In the genomic region with DNA sequence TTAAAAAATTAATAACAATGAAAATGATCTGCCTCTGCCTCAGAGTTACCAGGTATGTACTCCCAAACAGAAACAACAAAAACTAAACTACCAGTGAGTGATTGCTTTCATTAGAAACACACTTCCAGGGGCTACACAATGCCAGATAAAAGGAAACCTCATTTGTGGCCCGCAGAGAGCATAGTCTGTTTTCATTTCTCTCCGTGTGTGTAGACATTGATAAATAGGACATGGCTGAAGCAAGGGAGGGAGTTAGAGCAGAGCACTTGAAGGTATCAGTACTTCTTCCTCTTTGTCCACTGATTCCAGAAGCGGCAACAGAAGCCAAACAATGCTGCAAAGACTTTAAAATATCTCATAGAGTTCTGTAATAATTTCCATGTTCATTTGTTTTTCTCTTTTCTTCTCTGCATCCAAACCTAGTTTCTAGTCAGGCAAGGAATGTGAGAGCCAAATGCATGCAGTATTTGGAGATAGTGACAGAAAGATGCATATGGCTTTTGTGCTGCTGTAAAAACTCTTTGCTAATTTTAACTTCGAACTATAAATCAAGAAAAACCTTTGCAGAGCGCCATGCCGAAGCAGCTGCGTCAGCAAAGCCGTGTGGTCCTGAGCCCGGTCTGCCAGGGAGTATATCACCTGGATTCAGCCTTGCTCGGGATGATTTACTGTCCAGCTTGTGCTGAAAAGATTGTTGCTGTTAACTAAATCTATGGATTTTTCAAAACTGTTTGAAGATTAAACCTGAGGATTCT, we compare ENCODE assay signal across 12 mouse cellular contexts.
DNase-seq lines count a peak whose midpoint lies in the region; ATAC-seq and TF ChIP-seq lines count a peak whose summit lies in the region.
"Had no signal": no experiment of that assay in that cellular context is flagged by ENCODE, and none has a peak within 500 bp of the region (broad histone marks: within the 10 kb centered on the region; RNA-seq: fewer than 3 reads in every experiment).

No protein-coding gene starts in this region.

- no peak overlapping the region for H3K4me3 ChIP-seq in kidney, embryonic 15.5 days (replicated peaks)
- H3K4me3 ChIP-seq in kidney, adult 2 months (ENCODE audit: insufficient read depth, low read depth, low read length): no peak overlapping the region
- 0 out of 2 replicates have a peak overlapping the region, but pooled peaks have one; percentile 3 for H3K4me3 ChIP-seq in hindbrain, embryonic 15.5 days
- H3K4me3 ChIP-seq in neural tube, embryonic 12.5 days: no peak overlapping the region
- H3K4me3 ChIP-seq: heart, adult 2 months had no signal

- H3K9ac ChIP-seq in kidney, embryonic 15.5 days: no peak overlapping the region
- no peak overlapping the region for H3K9ac ChIP-seq in hindbrain, embryonic 15.5 days
- H3K9ac ChIP-seq in neural tube, embryonic 12.5 days: no peak overlapping the region

- H3K4me2 ChIP-seq in kidney, embryonic 15.5 days: peak overlapping the region; percentile 29
- peak overlapping the region; percentile 35 for H3K4me2 ChIP-seq in hindbrain, embryonic 15.5 days
- H3K4me2 ChIP-seq in neural tube, embryonic 12.5 days (replicated peaks): peak overlapping the region; percentile 5

- peaks cover 17% of the 10 kb centered on the region for H3K4me1 ChIP-seq in kidney, embryonic 15.5 days
- H3K4me1 ChIP-seq in kidney, adult 2 months (ENCODE audit: control insufficient read depth, insufficient read depth, low read length): no peaks in the 10 kb centered on the region
- H3K4me1 ChIP-seq in hindbrain, embryonic 15.5 days (replicated peaks): peaks cover 19% of the 10 kb centered on the region
- peaks cover 18% of the 10 kb centered on the region for H3K4me1 ChIP-seq in neural tube, embryonic 12.5 days

- no peaks in the 10 kb centered on the region for H3K27me3 ChIP-seq in kidney, embryonic 15.5 days
- no peaks in the 10 kb centered on the region for H3K27me3 ChIP-seq in kidney, adult 2 months (replicated peaks; ENCODE audit: control insufficient read depth, insufficient read depth, low read length)
- H3K27me3 ChIP-seq in hindbrain, embryonic 15.5 days: no peaks in the 10 kb centered on the region
- no peaks in the 10 kb centered on the region for H3K27me3 ChIP-seq in neural tube, embryonic 12.5 days (replicated peaks)

- peak; percentile 19 to 21 for DNase-seq in adrenal gland, postnatal 36 days
- DNase-seq in adrenal gland, adult 2 months: no peak
- DNase-seq in kidney, adult 2 months: no peak
- DNase-seq in c-Kit-positive CD71-positive TER-119-positive erythroid progenitor cells, embryonic 14.5 days (ENCODE audit: low spot score): no peak
- DNase-seq: cerebellum, adult 2 months; heart, adult 2 months; lung, adult 18-20 months had no signal

- no peak for TF ChIP-seq POLR2A in kidney, adult 2 months (IDR thresholded peaks at IDR 0.05; ENCODE audit: low read depth, low read length)

- no peaks in the 10 kb centered on the region for H3K36me3 ChIP-seq in kidney, embryonic 15.5 days
- H3K36me3 ChIP-seq in kidney, adult 2 months (ENCODE audit: control insufficient read depth, insufficient read depth, low read length): no peaks in the 10 kb centered on the region
- no peaks in the 10 kb centered on the region for H3K36me3 ChIP-seq in hindbrain, embryonic 15.5 days
- H3K36me3 ChIP-seq in neural tube, embryonic 12.5 days: no peaks in the 10 kb centered on the region

- no peak for TF ChIP-seq CTCF in kidney, adult 2 months (conservative IDR thresholded peaks at IDR 0.05; ENCODE audit: insufficient read depth, insufficient read length, low read depth, low read length)

- no peaks in the 10 kb centered on the region for H3K9me3 ChIP-seq in kidney, embryonic 15.5 days (replicated peaks)
- H3K9me3 ChIP-seq in hindbrain, embryonic 15.5 days: no peaks in the 10 kb centered on the region
- no peaks in the 10 kb centered on the region for H3K9me3 ChIP-seq in neural tube, embryonic 12.5 days

- ATAC-seq in kidney, embryonic 15.5 days (replicated peaks; ENCODE audit: low FRiP score): no peak
- peak; percentile 47; the same call in 1 of the 2 replicates for ATAC-seq in hindbrain, embryonic 15.5 days (ENCODE audit: low FRiP score, low read depth)
- ATAC-seq in neural tube, embryonic 12.5 days (ENCODE audit: low FRiP score, low read depth): peak; percentile 68; the same call in 1 of the 2 replicates
- no peak for ATAC-seq in erythroblast, adult 5-6 weeks (replicated peaks; ENCODE audit: low FRiP score, poor library complexity, severe bottlenecking)
- ATAC-seq: forebrain, embryonic 14.5 days had no signal

- WGBS in kidney, embryonic 15.5 days: 30% methylated on average over 10 of the region's 10 CpGs
- 45% methylated on average over 10 of the region's 10 CpGs for WGBS in kidney, adult 2 months
- 50% methylated on average over 10 of the region's 10 CpGs for WGBS in hindbrain, embryonic 15.5 days
- 47% methylated on average over 10 of the region's 10 CpGs for WGBS in neural tube, embryonic 12.5 days

- no peak overlapping the region for H3K27ac ChIP-seq in kidney, embryonic 15.5 days
- H3K27ac ChIP-seq in kidney, adult 2 months (ENCODE audit: insufficient read depth, low read depth, low read length): no peak overlapping the region
- peak overlapping the region; percentile 66 for H3K27ac ChIP-seq in hindbrain, embryonic 15.5 days (replicated peaks)
- H3K27ac ChIP-seq in neural tube, embryonic 12.5 days: no peak overlapping the region; the same call in 1 of the 2 replicates
- H3K27ac ChIP-seq: heart, adult 2 months had no signal

Comparison
In these comparisons a context has a peak if more than half of its experiments do, and no peak if none do; other contexts are left out.
1. DNase-seq: peak in adrenal gland, postnatal 36 days (2 of 2); none in adrenal gland, adult 2 months (single experiment), kidney, adult 2 months (single experiment) and c-Kit-positive CD71-positive TER-119-positive erythroid progenitor cells, embryonic 14.5 days (single experiment).
2. ATAC-seq: peak in hindbrain, embryonic 15.5 days (single experiment) and neural tube, embryonic 12.5 days (single experiment); none in kidney, embryonic 15.5 days (single experiment) and erythroblast, adult 5-6 weeks (single experiment).
3. Peak in every context shown above with its lines, with median percentiles within 50 percentile points of each other: H3K4me2 ChIP-seq.